Mouse (Mus musculus) kidney, embryonic 15.5 days (tissue): Measurements from ENCODE around the gene Ccdc13. TPM values are rescaled to one million over a fixed set of nuclear protein-coding genes. Genes with fewer than 3 reads are reported as not detected.

Experiments
- ATAC-seq: fragments of 200-750 bp; cut with Nextera tagmentation; replicated peaks from 2 replicates; pipeline ENCODE4 v1.8.0; 2017; ENCODE audit warnings: moderate TSS enrichment; ENCODE audit not compliant: low FRiP score
- H3K27ac ChIP-seq: fragments of 300-500 bp; sonication (generic); 2 replicates; pipeline ENCODE4 v1.5.1; 2015; ENCODE audit warnings: mild to moderate bottlenecking, inconsistent platforms
- H3K27me3 ChIP-seq: fragments of 300-500 bp; sonication (generic); 2 replicates; pipeline ENCODE4 v1.6.1; 2015; ENCODE audit warnings: inconsistent platforms
- H3K36me3 ChIP-seq: fragments of 300-500 bp; sonication (generic); 2 replicates; pipeline ENCODE4 v1.6.1; 2015; ENCODE audit warnings: inconsistent platforms
- H3K4me1 ChIP-seq: fragments of 300-500 bp; sonication (generic); 2 replicates; pipeline ENCODE4 v1.6.1; 2015; ENCODE audit warnings: inconsistent platforms
- H3K4me2 ChIP-seq: fragments of 300-500 bp; sonication (generic); 2 replicates; pipeline ENCODE4 v1.6.1; 2015; ENCODE audit warnings: moderate library complexity, mild to moderate bottlenecking, inconsistent platforms
- H3K4me3 ChIP-seq: fragments of 300-500 bp; sonication (generic); replicated peaks from 2 replicates; pipeline ENCODE4 v1.5.1; 2015; ENCODE audit warnings: mild to moderate bottlenecking, inconsistent platforms
- H3K9ac ChIP-seq: fragments of 300-500 bp; sonication (generic); 2 replicates; pipeline ENCODE4 v1.6.1; 2015; ENCODE audit warnings: mild to moderate bottlenecking, inconsistent platforms
- H3K9me3 ChIP-seq: fragments of 300-500 bp; sonication (generic); replicated peaks from 2 replicates; pipeline ENCODE4 v1.6.1; 2016; ENCODE audit warnings: inconsistent platforms
- WGBS: fragments of 180-500 bp; shearing (Covaris S2); methylation state at CpG from one replicate; pipeline ENCODE4 v1.1.7; 2015; ENCODE audit warnings: mixed read lengths; 5-methylcytosine and 5-hydroxymethylcytosine counted together
- polyA plus RNA-seq: library from polyadenylated mRNA; unstranded; fragments of >200 nt; fragmentation: Nextera tagmentation; extraction: Ambion mirVana; gene quantifications from 2 replicates; pipeline ENCODE4 v1.2.1, GENCODE M21; 2015

The Ccdc13 gene
- polyA plus RNA-seq, 1 experiment from 2014 or later: 0.47 TPM

GRCm38 (mm10) chr9:121791757-121792521 lies 47.3 kb downstream of the Ccdc13 start, which contains the start of gene Hhatl:
Gene Hhatl, minus strand, starts transcription at chr9:121792507.
- ATAC-seq: peak; percentile 22
- Histone ChIP-seq H3K9ac (no peak within 1 kb of the TSS), H3K27me3 (peaks cover 1% of the 10 kb centered on the region; the same call in 1 of the 2 replicates), H3K36me3 (no peaks in the 10 kb centered on the region), H3K4me1 (peaks cover 16% of the 10 kb centered on the region), H3K27ac (no peak within 1 kb of the TSS), H3K4me3 (no peak within 1 kb of the TSS), H3K4me2 (no peak within 1 kb of the TSS), H3K9me3 (no peaks in the 10 kb centered on the region)
- 30% methylated on average over 24 of the region's 24 CpGs for WGBS

DNA sequence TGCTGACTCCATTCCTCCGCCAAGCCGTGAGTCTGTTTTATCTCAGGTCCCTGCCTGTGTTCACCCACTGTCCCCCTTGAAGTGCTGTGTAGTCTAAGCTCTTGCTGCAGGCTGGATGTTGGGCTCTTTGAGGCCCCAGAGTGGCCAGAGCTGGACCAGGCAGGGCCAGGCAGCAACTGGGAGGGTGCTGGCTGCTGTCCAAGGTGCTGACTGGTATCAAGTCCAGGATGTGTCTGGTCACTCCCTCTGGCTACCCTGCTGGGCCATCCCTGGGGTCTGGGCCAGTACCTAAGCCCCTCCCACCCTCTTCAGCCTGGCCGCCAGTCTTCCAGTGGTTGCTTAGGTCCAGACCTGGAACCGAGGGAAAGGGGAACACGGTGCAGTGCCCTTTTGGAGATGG lies 48.1 kb downstream of the Ccdc13 start:
- no peak overlapping the region for H3K4me2 ChIP-seq
- H3K4me1 ChIP-seq: peaks cover 16% of the 10 kb centered on the region
- no peaks in the 10 kb centered on the region for H3K36me3 ChIP-seq
- 8% methylated on average over 5 of the region's 5 CpGs for WGBS
- no peak overlapping the region for H3K9ac ChIP-seq
- no peak overlapping the region for H3K4me3 ChIP-seq
- no peaks in the 10 kb centered on the region; the same call in 1 of the 2 replicates for H3K27me3 ChIP-seq
- H3K9me3 ChIP-seq: no peaks in the 10 kb centered on the region
- no peak overlapping the region for H3K27ac ChIP-seq
- ATAC-seq: peak; percentile 65

- H3K9me3 ChIP-seq: no peaks in the 10 kb centered on the region
- H3K27me3 ChIP-seq: no peaks in the 10 kb centered on the region
- ATAC-seq: no peak
- H3K4me1 ChIP-seq: peaks cover 1% of the 10 kb centered on the region
- H3K27ac ChIP-seq: no peak overlapping the region
- H3K9ac ChIP-seq: no peak overlapping the region
- H3K4me2 ChIP-seq: no peak overlapping the region
- H3K4me3 ChIP-seq: no peak overlapping the region
- WGBS: 90% methylated on average over 2 of the region's 2 CpGs
- no peaks in the 10 kb centered on the region for H3K36me3 ChIP-seq
Observed at GRCm38 (mm10) chr9:121786359-121786758, 52.9 kb downstream of the Ccdc13 start.

- H3K27me3 ChIP-seq: 0 out of 2 replicates have a peak, but pooled peaks cover 3% of the 10 kb centered on the region
- no peak overlapping the region for H3K4me2 ChIP-seq
- no peak for ATAC-seq
- no peaks in the 10 kb centered on the region for H3K36me3 ChIP-seq
- no peak overlapping the region for H3K4me3 ChIP-seq
- H3K4me1 ChIP-seq: no peaks in the 10 kb centered on the region
- 84% methylated on average over 8 of the region's 8 CpGs for WGBS
- H3K27ac ChIP-seq: no peak overlapping the region
- no peak overlapping the region for H3K9ac ChIP-seq
- H3K9me3 ChIP-seq: no peaks in the 10 kb centered on the region
Observed at GRCm38 (mm10) chr9:121785261-121785660, 54.0 kb downstream of the Ccdc13 start.

- no peak overlapping the region for H3K9ac ChIP-seq
- no peaks in the 10 kb centered on the region for H3K4me1 ChIP-seq
- no peaks in the 10 kb centered on the region for H3K9me3 ChIP-seq
- no peaks in the 10 kb centered on the region for H3K36me3 ChIP-seq
- H3K4me2 ChIP-seq: no peak overlapping the region
- no peak overlapping the region for H3K27ac ChIP-seq
- no peak overlapping the region for H3K4me3 ChIP-seq
- ATAC-seq: no peak
- peaks cover 7% of the 10 kb centered on the region for H3K27me3 ChIP-seq
- WGBS: 88% methylated on average over 12 of the region's 12 CpGs
Observed at GRCm38 (mm10) chr9:121784801-121785200, 54.5 kb downstream of the Ccdc13 start.

- H3K27me3 ChIP-seq: peaks cover 52% of the 10 kb centered on the region
- no peaks in the 10 kb centered on the region for H3K36me3 ChIP-seq
- H3K9ac ChIP-seq: no peak overlapping the region
- ATAC-seq: no peak
- H3K9me3 ChIP-seq: no peaks in the 10 kb centered on the region
- H3K4me3 ChIP-seq: peak overlapping the region; percentile 36
- no peak overlapping the region for H3K27ac ChIP-seq
- WGBS: 16% methylated on average over 54 of the region's 54 CpGs
- peak overlapping the region; percentile 64 for H3K4me2 ChIP-seq
- peaks cover 10% of the 10 kb centered on the region for H3K4me1 ChIP-seq
Observed at GRCm38 (mm10) chr9:121778066-121778624, 61.1 kb downstream of the Ccdc13 start.

- WGBS: 18% methylated on average over 30 of the region's 30 CpGs
- peaks cover 10% of the 10 kb centered on the region for H3K4me1 ChIP-seq
- H3K27me3 ChIP-seq: peaks cover 52% of the 10 kb centered on the region
- H3K27ac ChIP-seq: no peak within 1 kb of the TSS
- peak; percentile 50; the same call in 1 of the 2 replicates for ATAC-seq
- H3K9ac ChIP-seq: no peak within 1 kb of the TSS
- H3K4me2 ChIP-seq: peak within 1 kb of the TSS; percentile 64
- no peaks in the 10 kb centered on the region for H3K9me3 ChIP-seq
- H3K36me3 ChIP-seq: no peaks in the 10 kb centered on the region
- peak within 1 kb of the TSS; percentile 36 for H3K4me3 ChIP-seq
Observed at GRCm38 (mm10) chr9:121777484-121778065, 61.7 kb downstream of the Ccdc13 start, which contains the start of gene Klhl40. Gene Klhl40, plus strand, starts transcription at chr9:121777607.

DNA sequence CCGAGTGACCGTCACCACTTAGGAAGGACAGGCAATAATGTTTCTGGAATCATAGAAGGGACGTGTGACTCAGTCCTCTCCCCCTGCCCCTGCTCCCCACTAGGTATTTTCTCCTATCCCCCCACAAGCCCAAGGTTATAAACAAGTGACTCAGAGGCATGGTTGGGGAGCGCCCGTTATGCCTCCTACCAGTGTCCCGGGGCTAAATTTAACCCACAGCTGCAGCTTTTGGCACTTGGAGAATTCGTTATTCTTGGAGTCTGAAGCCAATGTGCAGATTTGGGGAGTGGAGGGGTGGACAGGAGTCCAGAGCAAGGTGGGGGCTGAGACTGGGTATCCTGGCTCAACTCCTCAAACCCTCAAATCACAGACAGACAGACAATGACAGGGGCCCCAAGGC lies 62.8 kb downstream of the Ccdc13 start:
- 83% methylated on average over 7 of the region's 7 CpGs for WGBS
- no peak overlapping the region for H3K4me3 ChIP-seq
- peaks cover 52% of the 10 kb centered on the region for H3K27me3 ChIP-seq
- peaks cover 10% of the 10 kb centered on the region for H3K4me1 ChIP-seq
- H3K9me3 ChIP-seq: no peaks in the 10 kb centered on the region
- H3K36me3 ChIP-seq: no peaks in the 10 kb centered on the region
- no peak overlapping the region for H3K4me2 ChIP-seq
- ATAC-seq: no peak
- no peak overlapping the region for H3K27ac ChIP-seq
- no peak overlapping the region for H3K9ac ChIP-seq

DNA sequence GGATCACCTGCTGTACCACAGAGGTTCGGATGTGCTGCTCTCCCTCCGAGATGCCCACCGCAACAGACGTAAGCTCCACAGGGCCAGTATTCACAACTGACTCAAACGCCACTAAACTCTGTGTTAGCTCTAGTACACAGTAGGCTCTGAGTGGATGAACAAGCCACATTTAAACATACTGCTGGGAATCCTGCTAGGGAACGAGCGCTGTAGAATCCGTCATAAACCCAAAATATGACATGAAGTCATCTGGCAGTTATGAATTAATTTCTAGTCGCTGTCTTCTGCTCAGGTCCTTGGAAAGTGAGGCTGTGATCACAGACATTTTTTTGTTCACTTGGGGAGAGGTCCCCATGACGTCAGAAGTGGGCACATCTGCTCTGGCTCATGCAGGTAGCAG lies 63.3 kb downstream of the Ccdc13 start:
- WGBS: 81% methylated on average over 10 of the region's 10 CpGs

DNA sequence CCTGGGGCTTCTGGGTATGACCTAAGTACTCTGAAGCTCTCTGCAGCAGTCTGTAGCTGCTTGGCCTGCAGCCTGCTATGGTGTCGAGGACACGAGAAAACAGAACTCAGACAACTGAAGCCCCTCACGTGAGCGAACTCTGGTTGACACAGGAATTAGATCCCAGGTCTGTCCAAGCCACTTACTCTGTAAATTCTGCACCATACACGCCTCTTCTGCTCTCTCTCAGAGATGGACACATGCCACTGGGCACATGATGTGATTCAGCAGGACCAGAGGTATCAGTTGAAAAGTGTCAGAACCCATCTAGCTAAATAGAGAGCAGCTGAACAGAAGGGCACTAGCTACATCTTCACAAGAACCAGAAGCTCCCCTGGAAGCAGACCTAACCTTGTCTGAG lies 66.8 kb downstream of the Ccdc13 start:
- no peak overlapping the region for H3K9ac ChIP-seq
- WGBS: 49% methylated on average over 5 of the region's 5 CpGs
- peaks cover 14% of the 10 kb centered on the region for H3K36me3 ChIP-seq
- no peak overlapping the region for H3K4me3 ChIP-seq
- no peak overlapping the region for H3K27ac ChIP-seq
- H3K9me3 ChIP-seq: no peaks in the 10 kb centered on the region
- H3K4me2 ChIP-seq: no peak overlapping the region
- peaks cover 21% of the 10 kb centered on the region for H3K27me3 ChIP-seq
- H3K4me1 ChIP-seq: peaks cover 3% of the 10 kb centered on the region; the same call in 1 of the 2 replicates
- ATAC-seq: no peak

More for the DNA sequence above, 63.3 kb downstream of the Ccdc13 start:
- H3K9me3 ChIP-seq: no peaks in the 10 kb centered on the region
- H3K36me3 ChIP-seq: no peaks in the 10 kb centered on the region
- H3K4me2 ChIP-seq: no peak overlapping the region
- H3K4me3 ChIP-seq: no peak overlapping the region
- H3K27me3 ChIP-seq: peaks cover 52% of the 10 kb centered on the region
- no peak overlapping the region for H3K27ac ChIP-seq
- peaks cover 11% of the 10 kb centered on the region for H3K4me1 ChIP-seq
- no peak for ATAC-seq
- no peak overlapping the region for H3K9ac ChIP-seq

DNA sequence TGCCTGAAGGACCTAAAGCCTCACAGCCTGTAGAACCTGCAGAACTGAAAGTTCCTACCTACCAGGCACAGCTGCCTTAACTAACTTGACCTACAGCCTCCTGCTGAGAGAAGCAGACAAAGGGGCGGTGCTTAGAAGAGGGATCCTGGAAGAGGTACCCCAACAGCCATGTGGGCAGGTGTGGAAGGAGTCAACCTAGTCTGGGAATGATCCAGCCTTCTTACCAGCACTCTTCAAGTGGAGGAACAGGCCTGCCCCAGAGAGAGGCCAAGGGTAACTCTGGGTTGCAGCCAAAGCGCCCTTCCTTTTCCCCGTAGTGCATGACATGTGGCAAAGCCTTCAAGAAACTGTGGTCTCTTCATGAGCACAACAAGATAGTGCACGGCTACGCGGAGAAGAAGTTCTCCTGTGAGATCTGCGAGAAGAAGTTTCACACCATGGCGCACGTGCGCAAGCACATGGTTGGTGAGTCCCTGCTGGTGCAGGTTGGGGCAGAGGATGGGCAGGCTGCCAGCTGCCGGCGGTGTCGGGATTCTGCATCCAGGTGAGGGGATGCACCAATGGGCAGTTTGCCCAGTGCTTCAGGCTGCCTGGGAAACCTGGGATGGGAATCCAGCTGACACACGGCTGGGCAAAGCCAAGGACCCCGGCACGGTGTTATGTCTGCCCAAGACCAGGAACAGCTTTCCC lies 74.0 kb downstream of the Ccdc13 start:
- Histone ChIP-seq H3K36me3 (peaks cover 63% of the 10 kb centered on the region), H3K27ac (no peak overlapping the region), H3K9ac (no peak overlapping the region), H3K4me2 (no peak overlapping the region), H3K4me3 (no peak overlapping the region), H3K27me3 (no peaks in the 10 kb centered on the region), H3K4me1 (peaks cover 18% of the 10 kb centered on the region), H3K9me3 (no peaks in the 10 kb centered on the region)
- WGBS: 90% methylated on average over 16 of the region's 16 CpGs
- ATAC-seq: no peak

DNA sequence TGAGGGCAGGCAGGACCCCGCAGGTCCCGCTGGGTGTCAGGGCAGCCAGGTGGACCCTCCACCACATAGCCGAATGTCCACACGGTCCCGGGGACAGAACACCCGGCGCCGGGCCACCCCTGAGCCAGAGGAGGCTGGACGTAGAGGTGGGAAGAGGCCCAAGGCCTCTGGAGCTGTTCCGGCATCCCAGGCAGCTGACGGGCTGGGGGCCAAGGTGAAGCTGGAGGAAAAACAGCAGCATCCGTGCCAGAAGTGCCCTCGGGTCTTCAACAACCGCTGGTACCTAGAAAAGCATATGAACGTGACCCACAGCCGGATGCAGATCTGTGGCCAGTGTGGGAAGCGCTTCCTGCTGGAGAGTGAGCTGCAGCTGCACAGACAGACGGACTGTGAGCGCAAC lies 75.5 kb downstream of the Ccdc13 start:
- ATAC-seq: no peak
- H3K36me3 ChIP-seq: peaks cover 62% of the 10 kb centered on the region
- WGBS: 91% methylated on average over 19 of the region's 19 CpGs

More for the DNA sequence above, 75.5 kb downstream of the Ccdc13 start:
- peaks cover 25% of the 10 kb centered on the region for H3K4me1 ChIP-seq
- H3K4me2 ChIP-seq: no peak overlapping the region
- H3K27me3 ChIP-seq: no peaks in the 10 kb centered on the region
- H3K4me3 ChIP-seq: no peak overlapping the region
- H3K27ac ChIP-seq: no peak overlapping the region
- no peaks in the 10 kb centered on the region for H3K9me3 ChIP-seq
- no peak overlapping the region for H3K9ac ChIP-seq
